Mouse (Mus musculus): ENCODE measurements around the gene Agmo.

Gene Agmo

GRCm38 (mm10) chr12:37434466-37434865 is 193.0 kb downstream of the Agmo start:
- DNase-seq (ENCODE audit: low read depth) = no peak

- no peak for DNase-seq (ENCODE audit: low read depth)
These were observed 201.1 kb downstream of the Agmo start for GRCm38 (mm10) chr12:37442486-37443013.

- DNase-seq (ENCODE audit: low read depth) = no peak
These were observed 203.8 kb downstream of the Agmo start for GRCm38 (mm10) chr12:37445255-37445654.

- no peak for DNase-seq (ENCODE audit: low read depth)
These were observed 208.2 kb downstream of the Agmo start for GRCm38 (mm10) chr12:37449597-37449996.

- peak; percentile 20 for DNase-seq (ENCODE audit: low read depth)
These were observed 209.1 kb downstream of the Agmo start for GRCm38 (mm10) chr12:37450366-37451156.

- DNase-seq (ENCODE audit: low read depth) = no peak
These were observed 230.2 kb downstream of the Agmo start for GRCm38 (mm10) chr12:37471631-37472030.

- no peak for DNase-seq (ENCODE audit: low read depth)
These were observed 235.4 kb downstream of the Agmo start for GRCm38 (mm10) chr12:37476849-37477248.

GRCm38 (mm10) chr12:37487991-37488390 is 246.6 kb downstream of the Agmo start:
- DNase-seq (ENCODE audit: low read depth) = no peak

GRCm38 (mm10) chr12:37498871-37499270 is 257.4 kb downstream of the Agmo start:
- DNase-seq (ENCODE audit: low read depth) = no peak

- DNase-seq (ENCODE audit: low read depth) = no peak
These were observed 266.0 kb downstream of the Agmo start for GRCm38 (mm10) chr12:37507406-37507805.

- no peak for DNase-seq (ENCODE audit: low read depth)
These were observed 266.4 kb downstream of the Agmo start for GRCm38 (mm10) chr12:37507826-37508225.

GRCm38 (mm10) chr12:37521772-37522171 is 280.3 kb downstream of the Agmo start:
- DNase-seq (ENCODE audit: low read depth) = no peak

- no peak for DNase-seq (ENCODE audit: low read depth)
These were observed 283.2 kb downstream of the Agmo start for GRCm38 (mm10) chr12:37524662-37525061.

- no peak for DNase-seq (ENCODE audit: low read depth)
These were observed 299.6 kb downstream of the Agmo start for GRCm38 (mm10) chr12:37540994-37541393.

- no peak for DNase-seq (ENCODE audit: low read depth)
These were observed 316.8 kb downstream of the Agmo start for GRCm38 (mm10) chr12:37558284-37558683.

- DNase-seq (ENCODE audit: low read depth) = no peak
These were observed 324.6 kb downstream of the Agmo start for GRCm38 (mm10) chr12:37565882-37566596.

GRCm38 (mm10) chr12:37571922-37572321 is 330.5 kb downstream of the Agmo start:
- no peak for DNase-seq (ENCODE audit: low read depth)

- no peak for DNase-seq (ENCODE audit: low read depth)
These were observed 341.3 kb downstream of the Agmo start for GRCm38 (mm10) chr12:37582777-37583176.

GRCm38 (mm10) chr12:37592853-37593252 is 351.4 kb downstream of the Agmo start:
- no peak for DNase-seq (ENCODE audit: low read depth)

- no peak for DNase-seq (ENCODE audit: low read depth)
These were observed 371.4 kb downstream of the Agmo start for GRCm38 (mm10) chr12:37612837-37613236.

GRCm38 (mm10) chr12:37614769-37615168 is 373.3 kb downstream of the Agmo start:
- DNase-seq (ENCODE audit: low read depth) = no peak

GRCm38 (mm10) chr12:37624078-37624477 is 382.6 kb downstream of the Agmo start:
- no peak for DNase-seq (ENCODE audit: low read depth)

All from c-Kit-positive CD71-negative TER-119-negative erythroid progenitor cells, embryonic 14.5 days (primary cell).